Mouse (Mus musculus): ENCODE measurements around the gene Catsperz.

DNA sequence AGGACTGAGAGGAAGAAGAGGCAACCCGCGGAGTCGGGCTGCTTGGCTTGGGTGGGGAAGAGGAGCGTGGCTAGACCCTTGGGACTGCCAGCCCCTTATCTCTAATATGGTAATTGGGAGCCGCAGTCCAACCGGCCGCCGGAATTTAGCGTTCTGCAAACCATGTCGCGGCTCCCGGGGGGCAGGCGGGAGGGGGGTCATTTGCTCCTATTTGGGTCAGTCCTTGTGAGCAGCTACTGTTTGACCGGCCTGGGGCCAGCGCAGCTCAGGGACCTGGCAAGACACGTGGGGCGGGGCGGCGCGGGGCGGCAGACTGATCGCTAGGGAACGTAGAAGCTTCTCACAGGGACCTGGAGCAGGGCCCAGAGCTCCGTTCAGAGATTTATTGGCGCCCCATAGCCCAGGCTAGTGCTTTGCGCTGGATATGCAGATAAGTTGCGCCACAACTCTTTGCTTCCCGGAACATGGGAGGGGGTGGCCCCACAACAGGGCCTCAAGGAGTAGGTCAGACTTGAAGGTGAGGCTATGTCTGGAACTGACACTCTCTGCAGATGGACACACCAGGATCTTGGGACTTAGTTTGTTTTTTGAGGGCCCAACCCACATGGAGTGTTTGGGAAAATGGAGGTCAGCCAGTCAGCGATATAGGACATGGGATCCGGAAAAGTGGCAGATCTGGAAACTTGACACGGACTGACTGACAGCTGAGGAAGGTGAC, 27.0 kb upstream of the Catsperz start:
- TF ChIP-seq CTCF (IDR thresholded peaks at IDR 0.05; ENCODE audit: control insufficient read depth, insufficient read depth, insufficient read length): no peak
- no peak for TF ChIP-seq MAX (IDR thresholded peaks at IDR 0.05)
- no peak for TF ChIP-seq USF1 (IDR thresholded peaks at IDR 0.05; ENCODE audit: low read depth)
- TF ChIP-seq CEBPB (IDR thresholded peaks at IDR 0.05; ENCODE audit: low read depth): peak; percentile 3
- TF ChIP-seq MYOD1 (IDR thresholded peaks at IDR 0.05; ENCODE audit: control insufficient read depth, insufficient read length, low read depth): no peak
- no peak for TF ChIP-seq MYOG (IDR thresholded peaks at IDR 0.05; ENCODE audit: control insufficient read depth, extremely low read depth, insufficient read length)
- TF ChIP-seq FOSL1 (IDR thresholded peaks at IDR 0.05; ENCODE audit: insufficient read depth, low read length, poor library complexity, severe bottlenecking): no peak

Measured in C2C12 (cell line).